Mouse (Mus musculus) MEL (cell line): ENCODE data around the gene Dlat. TPM values are rescaled to one million over a fixed set of nuclear protein-coding genes. Genes with fewer than 3 reads are reported as not detected.

Experiments used
- BHLHE40 ChIP-seq: IDR thresholded peaks from 2 replicates; pipeline ENCODE4 v1.6.1; 2012; ENCODE audit warnings: low read depth, mild to moderate bottlenecking, inconsistent platforms, low read length, improper control_type of control experiment, borderline replicate concordance
- CHD1 ChIP-seq: IDR thresholded peaks from 2 replicates; pipeline ENCODE4 v1.6.1; 2012; ENCODE audit warnings: low read depth, mild to moderate bottlenecking, inconsistent platforms, low read length, improper control_type of control experiment
- CTCF ChIP-seq, 3 experiments: IDR thresholded peaks in 2 of 3; conservative IDR thresholded peaks in 1 of 3; 2 replicates each; pipeline ENCODE4 v1.5.1; 2011 to 2012; ENCODE audit warnings: low read length in 3 of 3, low read depth in 2 of 3, mild to moderate bottlenecking in 2 of 3, improper control_type of control experiment in 1 of 3, inconsistent platforms in 1 of 3, mixed read lengths in 1 of 3, moderate library complexity in 1 of 3; ENCODE audit not compliant: control insufficient read depth in 1 of 3, insufficient read depth in 1 of 3, poor library complexity in 1 of 3, severe bottlenecking in 1 of 3
- ELF1 ChIP-seq: IDR thresholded peaks from 2 replicates; pipeline ENCODE4 v1.6.1; 2014; ENCODE audit warnings: low read depth, mild to moderate bottlenecking, inconsistent platforms, low read length, improper control_type of control experiment, moderate library complexity
- ETS1 ChIP-seq: IDR thresholded peaks from 2 replicates; pipeline ENCODE4 v1.6.1; 2012; ENCODE audit warnings: low read depth, mild to moderate bottlenecking, inconsistent platforms, low read length, improper control_type of control experiment, moderate library complexity
- GABPA ChIP-seq: IDR thresholded peaks from 2 replicates; pipeline ENCODE4 v1.6.1; 2012; ENCODE audit warnings: low read depth, mild to moderate bottlenecking, inconsistent platforms, low read length, improper control_type of control experiment, moderate library complexity
- HCFC1 ChIP-seq: IDR thresholded peaks from 2 replicates; pipeline ENCODE4 v1.6.1; 2012; ENCODE audit warnings: low read depth, mild to moderate bottlenecking, inconsistent platforms, low read length, improper control_type of control experiment, moderate library complexity
- JUND ChIP-seq: IDR thresholded peaks from 2 replicates; pipeline ENCODE4 v1.6.1; 2011; ENCODE audit warnings: low read depth, mild to moderate bottlenecking, improper control_type of control experiment, low read length
- KAT2A ChIP-seq: conservative IDR thresholded peaks from 2 replicates; pipeline ENCODE4 v1.6.1; 2012; ENCODE audit warnings: low read depth, low read length, improper control_type of control experiment, inconsistent platforms
- MAFK ChIP-seq: IDR thresholded peaks from 2 replicates; pipeline ENCODE4 v1.6.1; 2011; ENCODE audit warnings: low read depth, mild to moderate bottlenecking, low read length, improper control_type of control experiment, borderline replicate concordance
- MXI1 ChIP-seq: IDR thresholded peaks from 2 replicates; pipeline ENCODE4 v1.6.1; 2011; ENCODE audit warnings: mild to moderate bottlenecking, low read depth, low read length, improper control_type of control experiment
- NELFE ChIP-seq: IDR thresholded peaks from 2 replicates; pipeline ENCODE4 v1.6.1; 2011; ENCODE audit warnings: low read depth, low read length, improper control_type of control experiment
- NRF1 ChIP-seq: IDR thresholded peaks from 2 replicates; pipeline ENCODE4 v1.6.1; 2014; ENCODE audit warnings: low read depth, mild to moderate bottlenecking, inconsistent platforms, low read length, improper control_type of control experiment, moderate library complexity; ENCODE audit not compliant: poor library complexity, insufficient read depth, severe bottlenecking
- POLR2AphosphoS2 ChIP-seq: IDR thresholded peaks from 2 replicates; pipeline ENCODE4 v1.6.1; 2011; ENCODE audit warnings: low read length, improper control_type of control experiment
- POLR2AphosphoS5 ChIP-seq: IDR thresholded peaks from 2 replicates; pipeline ENCODE4 v1.6.1; 2012; ENCODE audit warnings: low read depth, borderline replicate concordance, mild to moderate bottlenecking, inconsistent platforms, low read length, moderate library complexity, mixed read lengths
- RCOR1 ChIP-seq: IDR thresholded peaks from 2 replicates; pipeline ENCODE4 v1.6.1; 2012; ENCODE audit warnings: low read depth, mild to moderate bottlenecking, inconsistent platforms, low read length, improper control_type of control experiment
- SIN3A ChIP-seq: IDR thresholded peaks from 2 replicates; pipeline ENCODE4 v1.6.1; 2012; ENCODE audit warnings: low read length, improper control_type of control experiment, inconsistent platforms
- TBP ChIP-seq: IDR thresholded peaks from 2 replicates; pipeline ENCODE4 v1.8.0; 2011; ENCODE audit warnings: low read depth, low read length, improper control_type of control experiment
- TCF12 ChIP-seq: IDR thresholded peaks from 2 replicates; pipeline ENCODE4 v1.6.1; 2014; ENCODE audit warnings: low read depth, mild to moderate bottlenecking, inconsistent platforms, low read length, improper control_type of control experiment, moderate library complexity
- USF2 ChIP-seq, 2 experiments: IDR thresholded peaks; 2 replicates each; pipeline ENCODE4 v1.6.1; 2011 to 2012; ENCODE audit warnings: improper control_type of control experiment in 2 of 2, low read length in 2 of 2, borderline replicate concordance in 1 of 2, inconsistent platforms in 1 of 2, low read depth in 1 of 2, mild to moderate bottlenecking in 1 of 2; ENCODE audit not compliant: insufficient read depth in 1 of 2
- ZC3H11A ChIP-seq: IDR thresholded peaks from 2 replicates; pipeline ENCODE4 v1.6.1; 2012; ENCODE audit warnings: low read depth, mild to moderate bottlenecking, inconsistent platforms, low read length, improper control_type of control experiment
- ZKSCAN1 ChIP-seq: IDR thresholded peaks from 2 replicates; pipeline ENCODE4 v1.6.1; 2012; ENCODE audit warnings: low read depth, mild to moderate bottlenecking, inconsistent platforms, low read length, improper control_type of control experiment, moderate library complexity
- polyA plus RNA-seq, 2 experiments: library from polyadenylated mRNA; stranded (reverse) in 1 of 2; unstranded in 1 of 2; fragments of >175 nt in 1 of 2; fragments of >200 nt in 1 of 2; gene quantifications; 2 replicates each; pipeline versions ENCODE4 v1.2.1 to v1.2.4; 2012; ENCODE audit warnings: low replicate concordance in 2 of 2, low read depth in 1 of 2; ENCODE audit not compliant: insufficient read length in 2 of 2, insufficient read depth in 1 of 2, missing spikeins in 1 of 2
- total RNA-seq: library from RNA; depleted of rRNA; stranded (reverse); fragments of 300-350 nt; gene quantifications from 2 replicates; pipeline ENCODE4 v1.2.3, GENCODE M21; 2012

Gene Dlat
- total and polyA plus RNA-seq, 3 experiments = 52.2 to 77.4 TPM; not detected in 1

GRCm38 (mm10) chr9:50603189-50603997, 56.2 kb downstream of the Dlat start, which contains the start of the genes Sdhd and Timm8b (continued):
- TF ChIP-seq TBP (peak; percentile 87), NRF1 (peak; percentile 97), ETS1 (no peak), JUND (no peak), HCFC1 (peak; percentile 91), TCF12 (peak; percentile 13; the same call in 1 of the 2 replicates), RCOR1 (no peak), ELF1 (peak; percentile 87), SIN3A (peak; percentile 74), ZC3H11A (no peak), POLR2AphosphoS5 (0 out of 2 replicates have a peak, but pooled peaks have one; percentile 62), CTCF (IDR thresholded peaks at IDR 0.05 in 2 of 3, conservative IDR thresholded peaks at IDR 0.05 in 1 of 3; ENCODE audit: control insufficient read depth in 1 of 3, insufficient read depth in 1 of 3, low read depth in 2 of 3, low read length in 3 of 3, poor library complexity in 1 of 3, severe bottlenecking in 1 of 3) (no peak), USF2 (IDR thresholded peaks at IDR 0.05; ENCODE audit: borderline replicate concordance in 1 of 2, insufficient read depth in 1 of 2, low read depth in 1 of 2, low read length in 2 of 2) (no peak), CHD1 (0 out of 2 replicates have a peak, but pooled peaks have one; percentile 15), POLR2AphosphoS2 (peak; percentile 55; the same call in 1 of the 2 replicates), ZKSCAN1 (no peak), KAT2A (peak; percentile 62; the same call in 1 of the 2 replicates), MAFK (no peak), NELFE (peak; percentile 95), BHLHE40 (no peak), GABPA (no peak), MXI1 (peak; percentile 69)
